Mouse (Mus musculus): Measurements from ENCODE around the gene Ikzf2.

Ikzf2 gene

DNA sequence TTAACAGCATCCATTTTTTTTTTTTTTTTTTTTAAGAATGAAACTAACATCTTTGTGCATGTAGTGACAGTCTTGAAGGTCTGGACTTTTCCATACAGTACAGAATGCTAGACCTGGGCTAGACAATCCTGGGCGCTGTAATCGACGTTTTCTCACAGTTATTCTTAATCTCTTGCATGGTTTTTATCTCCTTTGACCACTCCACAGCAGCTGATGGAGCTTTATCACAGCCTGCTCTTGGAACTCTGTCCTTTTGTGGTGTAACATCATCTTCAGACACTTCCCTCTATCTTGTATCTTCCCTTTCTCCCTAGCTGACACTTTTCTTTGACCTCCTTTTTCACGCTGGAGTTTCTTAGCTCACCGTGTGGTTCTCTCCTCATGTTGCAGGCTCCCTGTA is 170.9 kb downstream of the Ikzf2 start:
- DNase-seq (ENCODE audit: low read depth in 2 of 2, low spot score in 2 of 2): no peak

DNA sequence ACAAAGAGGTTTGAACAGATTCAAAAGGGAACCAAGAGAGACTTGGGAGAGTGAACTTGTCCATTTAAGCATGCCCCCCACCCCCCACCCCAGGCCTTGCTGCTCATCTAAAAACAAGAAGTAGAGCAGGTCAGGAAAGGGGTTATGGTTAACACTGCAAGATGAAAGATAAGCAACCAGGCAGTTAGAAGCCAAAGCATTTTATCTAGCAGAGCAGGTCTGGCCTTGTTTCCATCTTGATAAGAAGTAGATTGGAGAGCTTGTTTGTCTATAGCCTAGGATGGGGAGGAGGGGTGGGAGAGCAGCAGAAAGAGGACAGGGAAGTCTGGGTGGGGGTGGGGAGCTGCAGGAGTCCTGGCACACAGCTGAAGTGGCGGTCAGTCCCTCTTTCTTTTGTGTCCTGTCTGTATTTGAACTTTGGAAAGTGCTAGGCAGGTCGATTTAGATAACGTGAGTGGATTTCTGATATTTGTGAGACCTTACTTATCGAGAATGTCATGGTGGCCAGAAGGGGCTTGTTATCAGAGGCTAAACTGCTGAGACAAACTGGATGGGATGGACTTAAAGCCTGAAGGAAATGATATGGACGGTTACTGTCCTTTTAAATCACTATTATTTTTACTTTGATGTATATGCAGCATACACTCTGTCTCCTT is 173.3 kb downstream of the Ikzf2 start:
- no peak for DNase-seq (ENCODE audit: low read depth in 2 of 2, low spot score in 2 of 2)

DNA sequence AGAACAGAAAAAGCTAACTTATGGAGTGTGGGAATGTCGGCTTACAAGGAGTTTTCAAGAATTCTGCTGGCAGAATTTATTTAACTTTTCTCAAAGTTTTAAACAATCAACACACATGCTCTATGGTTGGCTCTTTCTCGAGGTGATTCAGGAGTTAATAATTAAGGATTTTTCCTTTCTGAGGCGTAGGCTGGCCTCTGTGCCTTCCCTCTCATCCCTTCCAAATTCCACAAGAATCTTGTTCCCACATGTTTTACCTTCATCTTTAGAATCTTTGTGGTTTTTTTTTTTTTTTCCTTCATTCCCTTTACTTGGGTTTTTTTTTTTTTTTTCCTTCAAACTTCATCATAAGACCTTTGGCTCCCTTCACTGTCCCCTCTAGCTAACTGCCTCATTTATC is 178.8 kb downstream of the Ikzf2 start:
- no peak for DNase-seq (ENCODE audit: low read depth in 2 of 2, low spot score in 2 of 2)

DNA sequence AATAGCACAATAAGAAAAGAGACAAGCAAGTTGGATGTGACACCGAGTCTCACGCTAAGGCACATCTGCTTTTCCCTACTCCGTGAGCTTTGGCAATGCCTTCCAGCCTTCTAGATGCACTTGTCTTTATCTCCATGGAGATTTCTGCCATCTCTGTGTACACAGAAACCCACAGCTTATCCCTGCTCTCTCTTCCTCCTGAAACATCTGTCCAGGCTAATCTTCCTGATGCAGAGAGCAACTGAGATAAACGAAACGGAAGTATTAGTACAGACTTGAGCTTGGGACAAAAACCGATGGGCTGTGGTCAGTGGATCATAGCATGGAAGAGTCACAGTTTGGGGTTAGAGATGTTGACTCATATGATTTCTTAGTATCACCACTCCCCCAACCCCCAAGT is 179.5 kb downstream of the Ikzf2 start:
- no peak for DNase-seq (ENCODE audit: low read depth in 2 of 2, low spot score in 2 of 2)

DNA sequence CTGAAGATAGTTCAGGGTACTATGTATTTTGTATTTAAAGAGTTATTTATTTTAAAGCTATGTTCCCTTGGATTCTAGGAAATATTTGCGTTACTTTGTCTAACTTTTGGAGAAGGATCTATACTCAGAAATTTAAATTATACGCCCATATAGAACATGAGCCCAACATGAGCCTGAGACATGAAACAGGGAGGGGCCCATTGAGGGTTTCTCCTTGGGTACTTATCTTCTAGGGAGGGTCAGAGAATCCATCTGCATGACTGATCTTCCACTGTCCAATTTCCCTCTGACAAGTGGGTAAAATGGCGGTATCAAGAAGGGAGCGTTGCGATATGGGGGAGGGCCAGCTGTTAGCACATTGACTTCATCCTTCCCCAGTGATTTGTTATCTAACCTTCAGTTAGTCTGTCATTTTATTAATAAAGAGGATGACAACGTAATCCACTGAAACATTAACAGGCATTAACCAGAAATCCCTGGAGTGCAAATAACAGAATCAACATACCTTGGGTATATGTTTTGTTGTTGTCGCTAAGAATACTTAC is 180.4 kb downstream of the Ikzf2 start:
- DNase-seq (ENCODE audit: low read depth in 2 of 2, low spot score in 2 of 2): no peak

DNA sequence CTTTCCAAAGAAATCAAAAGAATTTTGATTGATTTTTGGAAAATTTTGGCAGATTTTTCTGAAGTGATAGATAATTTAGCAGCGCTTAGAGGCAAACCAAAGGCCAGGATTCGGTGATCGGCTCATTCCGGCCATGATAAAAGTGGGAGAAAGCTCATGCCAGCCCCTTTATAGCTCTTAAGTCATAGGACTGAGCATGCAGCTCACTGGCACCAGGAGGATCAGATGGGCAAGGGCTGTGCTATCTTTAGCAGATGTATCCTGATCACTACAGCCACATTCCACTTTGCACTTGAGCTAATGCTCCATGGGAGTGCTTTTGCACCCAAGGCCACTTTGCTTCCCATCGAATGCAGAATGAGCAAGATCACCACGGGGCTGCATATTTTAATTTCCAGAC is 181.0 kb downstream of the Ikzf2 start:
- no peak for DNase-seq (ENCODE audit: low read depth in 2 of 2, low spot score in 2 of 2)

DNA sequence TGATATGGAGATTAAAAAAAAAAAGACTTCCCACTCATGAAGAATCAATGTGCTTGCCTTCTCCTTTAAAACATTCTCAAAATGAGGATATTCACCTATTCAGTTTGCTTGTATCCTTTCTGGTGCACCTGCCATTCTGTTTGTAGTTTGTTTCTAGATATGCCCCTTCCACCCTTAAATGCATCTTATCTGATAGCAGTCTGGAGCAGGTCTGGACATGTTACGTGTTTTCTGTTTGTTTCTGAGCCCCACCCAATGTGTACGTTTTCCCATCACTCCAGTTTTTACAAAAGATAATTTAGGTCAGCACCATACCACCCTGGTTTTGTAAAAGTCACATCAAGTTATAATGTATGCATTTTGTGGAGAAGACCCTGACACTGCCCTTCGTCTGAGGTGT is 186.7 kb downstream of the Ikzf2 start:
- DNase-seq (ENCODE audit: low read depth in 2 of 2, low spot score in 2 of 2): no peak

DNA sequence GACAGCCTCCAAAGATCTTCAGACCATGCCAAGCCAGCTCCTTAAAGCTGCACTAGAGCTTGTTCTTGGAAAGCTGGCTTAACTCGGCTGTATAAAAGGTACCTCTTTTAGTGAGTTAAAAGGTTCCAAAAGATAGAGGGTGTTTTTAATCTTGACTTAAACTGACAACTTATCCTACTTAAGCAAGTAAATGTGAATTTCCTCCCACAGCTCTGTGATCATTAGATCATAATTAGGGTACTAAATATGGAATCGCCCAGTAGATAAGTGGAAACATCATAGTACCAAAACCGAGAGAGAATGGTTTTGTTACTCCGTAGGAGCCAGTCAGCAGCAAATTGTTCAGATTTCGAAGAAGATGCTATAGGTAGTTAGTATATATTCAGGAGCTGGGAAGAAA is 187.4 kb downstream of the Ikzf2 start:
- no peak for DNase-seq (ENCODE audit: low read depth in 2 of 2, low spot score in 2 of 2)

DNA sequence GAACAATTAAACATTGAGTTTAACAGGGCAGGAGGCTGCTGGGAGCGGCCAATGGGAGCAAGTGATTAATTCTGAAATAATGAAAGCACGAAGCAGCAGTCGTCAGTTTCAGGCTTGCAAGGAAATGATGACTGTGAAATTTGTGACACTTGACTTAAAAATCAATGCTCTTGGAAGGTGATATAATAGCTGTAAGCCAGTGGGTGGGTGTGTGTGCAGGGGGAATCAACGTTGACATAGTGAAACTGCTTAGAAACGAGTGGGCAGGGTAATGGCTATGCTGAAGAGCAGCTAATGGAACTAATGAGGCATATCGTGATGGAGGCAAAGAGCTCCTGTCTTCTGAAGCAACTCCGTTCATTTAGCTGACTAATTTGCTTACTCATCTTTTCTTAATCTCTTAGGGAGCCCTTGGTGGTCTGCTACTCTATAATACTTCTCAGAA is 188.2 kb downstream of the Ikzf2 start:
- DNase-seq (ENCODE audit: low read depth in 2 of 2, low spot score in 2 of 2): no peak

DNA sequence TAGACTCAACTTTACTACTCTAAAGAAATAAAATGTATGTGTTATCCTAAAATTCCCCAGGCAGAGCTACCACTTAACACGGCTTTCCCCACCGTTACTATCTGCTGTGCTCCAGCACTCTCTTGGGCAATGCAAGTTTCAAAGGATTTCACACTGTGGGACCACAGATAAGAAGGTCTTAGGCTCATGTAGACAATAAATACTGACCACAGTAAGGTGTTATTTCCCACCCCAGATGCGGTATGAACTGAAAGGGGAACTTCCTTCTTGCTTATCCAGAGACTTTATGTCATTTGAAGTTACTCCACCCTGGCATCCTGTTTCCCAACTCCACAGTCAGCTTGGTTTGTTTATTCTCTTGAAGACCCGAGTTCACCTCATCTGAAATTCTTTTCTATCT is 191.0 kb downstream of the Ikzf2 start:
- DNase-seq (ENCODE audit: low read depth in 2 of 2, low spot score in 2 of 2): no peak

DNA sequence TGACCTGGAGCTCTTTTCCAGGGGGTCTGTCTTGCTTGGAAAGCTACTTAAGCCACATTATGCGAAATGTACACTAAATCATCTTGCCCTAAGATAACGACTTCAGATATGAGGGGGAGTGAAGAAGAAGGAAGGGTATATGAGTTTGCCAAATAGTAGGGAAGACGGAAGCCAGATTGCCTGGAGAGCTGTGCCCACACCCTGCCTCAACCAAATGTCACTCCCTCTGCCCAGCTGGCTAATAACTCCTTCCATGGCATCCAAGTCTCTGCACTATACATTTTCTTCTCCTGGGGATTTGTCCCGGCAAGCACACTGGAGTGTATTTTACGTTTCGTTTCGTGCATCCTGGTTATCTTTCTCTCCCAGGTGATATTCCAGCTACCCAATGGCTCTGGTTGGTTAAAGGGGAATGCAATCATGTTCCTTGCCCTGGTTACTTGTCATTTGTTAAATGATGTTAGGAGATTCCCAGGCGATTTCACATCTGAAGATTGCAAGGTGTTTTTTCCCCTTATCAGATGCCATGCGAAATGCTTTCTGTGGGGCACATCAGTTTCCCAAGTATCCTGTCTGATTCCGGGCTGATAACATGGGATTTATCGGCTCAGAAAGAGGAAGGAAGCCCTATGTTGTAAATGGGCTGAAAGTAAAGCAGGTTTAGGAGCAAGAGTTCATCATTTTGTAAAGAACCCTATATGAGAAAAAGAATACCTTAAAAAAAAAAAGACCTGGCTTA is 193.6 kb downstream of the Ikzf2 start:
- no peak for DNase-seq (ENCODE audit: low read depth in 2 of 2, low spot score in 2 of 2)

DNA sequence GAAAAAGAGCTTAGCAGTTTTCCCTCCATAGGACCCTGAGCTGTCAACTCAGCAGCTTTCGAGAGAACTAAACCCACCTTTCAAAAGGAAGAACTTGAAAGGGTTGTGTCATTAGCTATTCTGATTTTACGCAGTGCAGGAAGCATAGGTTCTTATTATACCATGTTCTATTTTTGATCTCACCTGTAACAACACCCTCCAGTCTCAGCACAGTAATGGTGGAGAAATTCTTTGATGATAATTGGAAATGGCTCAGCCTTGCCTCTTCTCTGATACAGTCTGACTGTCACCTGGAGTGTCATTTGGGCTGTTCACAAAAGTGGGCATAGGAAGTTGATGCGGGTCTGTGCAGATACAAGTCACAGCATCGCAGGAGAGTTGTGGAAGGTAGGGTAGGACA is 195.0 kb downstream of the Ikzf2 start:
- DNase-seq (ENCODE audit: low read depth in 2 of 2, low spot score in 2 of 2): no peak

DNA sequence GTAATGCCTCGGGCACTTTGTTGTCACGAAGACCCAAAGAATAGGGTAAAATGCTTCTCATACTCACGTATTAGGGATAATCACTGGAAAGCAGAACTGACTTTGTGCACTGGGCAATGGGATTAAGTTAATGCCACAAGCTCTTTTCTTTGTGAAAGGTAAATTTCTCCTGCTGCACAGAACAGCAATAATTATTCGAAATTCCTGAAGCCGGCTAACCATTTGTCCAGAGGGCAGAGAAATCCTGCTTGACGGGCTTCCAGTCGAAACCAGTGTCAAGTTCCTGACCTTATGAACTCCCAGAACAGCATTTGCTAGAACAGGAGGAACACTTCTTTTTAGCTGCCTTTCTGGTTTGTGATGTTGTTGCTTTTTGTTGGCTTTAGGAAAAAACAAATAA is 198.0 kb downstream of the Ikzf2 start:
- DNase-seq (ENCODE audit: low read depth in 2 of 2, low spot score in 2 of 2): no peak

DNA sequence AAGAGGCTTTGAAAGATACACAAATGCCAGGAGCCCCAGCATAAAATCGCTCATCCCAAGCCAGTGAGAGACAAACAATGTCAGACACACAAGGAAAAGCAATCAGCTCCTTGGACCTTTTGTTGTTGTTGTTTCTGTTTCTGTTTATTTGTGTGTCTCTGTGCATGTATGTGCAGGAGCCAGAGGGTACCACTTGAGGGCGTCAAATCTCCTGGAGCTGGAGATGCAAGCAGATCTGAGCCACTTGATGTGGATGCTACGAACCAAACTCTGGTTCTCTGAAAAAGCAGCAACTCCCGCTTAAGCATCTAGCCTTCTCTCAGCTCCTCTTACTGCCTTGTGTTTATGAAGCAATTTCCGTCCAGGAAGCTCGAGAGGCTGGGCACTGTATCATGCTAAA is 198.4 kb downstream of the Ikzf2 start:
- DNase-seq (ENCODE audit: low read depth in 2 of 2, low spot score in 2 of 2): no peak
